ENCODE assay signal across 8 mouse cellular contexts in the genomic region with DNA sequence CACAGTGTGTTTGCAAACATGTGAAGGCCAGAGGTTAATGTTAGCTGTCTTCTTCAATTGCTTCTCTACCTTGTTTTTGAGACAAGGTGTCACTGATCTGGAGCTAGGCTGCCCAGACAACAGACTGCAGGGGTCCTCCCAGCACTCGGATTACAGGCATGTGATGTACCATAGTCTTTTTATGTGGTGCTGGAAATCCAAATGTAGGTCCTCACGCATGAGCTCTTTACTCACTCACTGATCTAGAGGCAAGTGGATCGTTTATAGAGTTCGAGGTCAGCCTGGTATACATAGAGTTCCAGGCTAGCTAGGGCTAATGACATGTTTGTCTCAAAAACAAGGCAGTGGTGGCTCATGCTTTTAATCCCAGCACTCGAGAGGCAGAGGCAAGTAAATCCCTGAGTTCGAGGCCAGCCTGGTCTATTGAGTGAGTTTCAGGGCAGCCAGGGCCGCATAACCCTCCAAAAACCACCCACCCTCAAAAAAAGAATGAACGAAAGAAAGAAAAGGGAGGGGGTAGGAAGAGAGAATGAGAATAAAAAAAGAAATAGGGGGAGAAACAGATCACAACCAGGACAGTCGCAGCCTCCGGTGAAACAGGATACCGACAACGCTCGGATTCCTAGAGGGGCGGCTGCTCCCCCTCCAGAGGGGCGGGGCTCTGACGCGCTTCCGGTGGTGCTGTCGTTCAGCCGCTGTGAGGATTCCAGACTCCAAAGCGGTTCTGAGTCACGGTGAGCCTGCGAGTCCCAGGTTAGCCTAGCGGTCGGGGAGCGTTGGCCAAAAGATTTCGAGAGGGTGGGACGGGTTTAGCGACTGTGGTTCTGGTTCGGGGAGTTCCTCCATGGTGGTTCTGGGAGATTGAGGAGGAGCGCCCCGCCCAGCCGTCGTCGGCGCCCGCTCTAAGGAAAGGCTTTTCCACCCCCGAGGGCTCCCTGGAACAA. TPM values are rescaled to one million over a fixed set of nuclear protein-coding genes. Genes with fewer than 3 reads are reported as not detected.
DNase-seq lines count a peak whose midpoint lies in the region; ATAC-seq lines count a peak whose summit lies in the region.

A gene (plus strand): TSS at position 649 of the 944 bp plus-strand sequence.

- WGBS in heart, embryonic 13.5 days = 8% methylated on average over 38 of the region's 38 CpGs
- WGBS in liver, embryonic 12.5 days (ENCODE audit: insufficient replicate concordance) = 7% methylated on average over 38 of the region's 38 CpGs
- 6% methylated on average over 38 of the region's 38 CpGs for WGBS in stomach, embryonic 15.5 days

- H3K36me3 ChIP-seq in heart, embryonic 13.5 days = peaks cover 25% of the 10 kb centered on the region
- H3K36me3 ChIP-seq in liver, embryonic 12.5 days = peaks cover 23% of the 10 kb centered on the region
- peaks cover 3% of the 10 kb centered on the region; the same call in 1 of the 2 replicates for H3K36me3 ChIP-seq in stomach, embryonic 15.5 days

- H3K4me3 ChIP-seq in brown adipose tissue, adult 24 weeks (ENCODE audit: insufficient read depth, low read depth, low read length) = peak within 1 kb of the TSS; percentile 97
- H3K4me3 ChIP-seq in heart, embryonic 13.5 days = peak within 1 kb of the TSS; percentile 82
- peak within 1 kb of the TSS; percentile 70 for H3K4me3 ChIP-seq in liver, embryonic 12.5 days
- peak within 1 kb of the TSS; percentile 69 for H3K4me3 ChIP-seq in stomach, embryonic 15.5 days (replicated peaks)

- peak; percentile 95 for DNase-seq in CD4-positive, CD25-positive, alpha-beta regulatory T cell, adult 2 months (ENCODE audit: low read depth, low spot score)
- DNase-seq in fat pad, adult 2 months (ENCODE audit: extremely low read depth, low read depth, low spot score) = peak; percentile 21
- peak; percentile 94 for DNase-seq in kidney, postnatal 10 days
- peak; percentile 78 to 84 for DNase-seq in natural killer cell, adult 2 months (ENCODE audit: low spot score in 2 of 2)

- peak; percentile 95 for ATAC-seq in heart, embryonic 13.5 days (ENCODE audit: extremely low read depth, insufficient number of reproducible peaks, low FRiP score, low TSS enrichment)
- ATAC-seq in liver, embryonic 12.5 days = peak; percentile 96
- peak; percentile 98 for ATAC-seq in stomach, embryonic 15.5 days (ENCODE audit: insufficient read depth, low FRiP score, low read depth)

- peak within 1 kb of the TSS; percentile 92 for H3K9ac ChIP-seq in heart, embryonic 13.5 days
- H3K9ac ChIP-seq in liver, embryonic 12.5 days = peak within 1 kb of the TSS; percentile 80
- H3K9ac ChIP-seq in stomach, embryonic 15.5 days = peak within 1 kb of the TSS; percentile 54

- H3K9me3 ChIP-seq in heart, embryonic 13.5 days = no peaks in the 10 kb centered on the region
- no peaks in the 10 kb centered on the region for H3K9me3 ChIP-seq in liver, embryonic 12.5 days (replicated peaks)
- no peaks in the 10 kb centered on the region for H3K9me3 ChIP-seq in stomach, embryonic 15.5 days

- 0 out of 2 replicates have a peak, but pooled peaks cover 5% of the 10 kb centered on the region for H3K4me1 ChIP-seq in brown adipose tissue, adult 24 weeks (ENCODE audit: control insufficient read depth, insufficient read depth, insufficient read length, low read length)
- H3K4me1 ChIP-seq in heart, embryonic 13.5 days = peaks cover 21% of the 10 kb centered on the region
- H3K4me1 ChIP-seq in liver, embryonic 12.5 days = peaks cover 31% of the 10 kb centered on the region
- peaks cover 9% of the 10 kb centered on the region; the same call in 1 of the 2 replicates for H3K4me1 ChIP-seq in stomach, embryonic 15.5 days

- peak within 1 kb of the TSS; percentile 99 for H3K27ac ChIP-seq in brown adipose tissue, adult 24 weeks (replicated peaks; ENCODE audit: low read depth, low read length)
- peak within 1 kb of the TSS; percentile 96 for H3K27ac ChIP-seq in heart, embryonic 13.5 days (replicated peaks)
- H3K27ac ChIP-seq in liver, embryonic 12.5 days = peak within 1 kb of the TSS; percentile 92
- peak within 1 kb of the TSS; percentile 96 for H3K27ac ChIP-seq in stomach, embryonic 15.5 days

- peak within 1 kb of the TSS; percentile 74 for H3K4me2 ChIP-seq in heart, embryonic 13.5 days
- H3K4me2 ChIP-seq in liver, embryonic 12.5 days = peak within 1 kb of the TSS; percentile 84
- H3K4me2 ChIP-seq in stomach, embryonic 15.5 days = peak within 1 kb of the TSS; percentile 66

- no peaks in the 10 kb centered on the region for H3K27me3 ChIP-seq in heart, embryonic 13.5 days (replicated peaks)
- no peaks in the 10 kb centered on the region for H3K27me3 ChIP-seq in liver, embryonic 12.5 days (replicated peaks)
- H3K27me3 ChIP-seq in stomach, embryonic 15.5 days (replicated peaks) = no peaks in the 10 kb centered on the region

RNA-seq across cellular contexts. Expression of the gene that starts here (rescaled TPM):
- polyA plus RNA-seq in brown adipose tissue, adult 24 weeks (2012; ENCODE audit: insufficient read depth, insufficient read length, missing spikeins) = 7.5 and 10.5 TPM in 2 replicates
- polyA plus RNA-seq in heart, embryonic 13.5 days (2015; fragmentation: Nextera tagmentation; extraction: Ambion mirVana) = 39.1 and 39.4 TPM in 2 replicates
- polyA plus RNA-seq in liver, embryonic 12.5 days (2016; fragmentation: Nextera tagmentation; extraction: Ambion mirVana) = 19.0 and 19.6 TPM in 2 replicates
- polyA plus RNA-seq in stomach, embryonic 15.5 days (2015; fragmentation: Nextera tagmentation; extraction: Ambion mirVana) = 46.2 and 48.7 TPM in 2 replicates

Comparison
In these comparisons a context has a peak if more than half of its experiments do, and no peak if none do; other contexts are left out.
1. Peak in every context shown above with its lines: DNase-seq, ATAC-seq, H3K4me3 ChIP-seq and H3K27ac ChIP-seq.
2. DNase-seq: peak in every context shown above with its lines; median percentile 95 in CD4-positive, CD25-positive, alpha-beta regulatory T cell, adult 2 months; 94 in kidney, postnatal 10 days; 81 in natural killer cell, adult 2 months; 21 in fat pad, adult 2 months.